Mouse (Mus musculus) hindbrain, embryonic 11.5 days (tissue): ENCODE data around the gene Ttc4. TPM values are rescaled to one million over a fixed set of nuclear protein-coding genes. Genes with fewer than 3 reads are reported as not detected.

Experiments used
- ATAC-seq: fragments of 200-750 bp; cut with Nextera tagmentation; 2 replicates; pipeline ENCODE4 v1.8.0; 2017; ENCODE audit warnings: mild to moderate bottlenecking, moderate TSS enrichment, moderate library complexity; ENCODE audit not compliant: low FRiP score
- DNase-seq: peaks from one replicate; pipeline ENCODE4 v3.0.0-alpha.2; 2015; ENCODE audit warnings: low spot score
- H3K27ac ChIP-seq: fragments of 300-500 bp; sonication (generic); 2 replicates; pipeline ENCODE4 v1.5.1; 2014; ENCODE audit warnings: mild to moderate bottlenecking, low read depth, low read length
- H3K27me3 ChIP-seq: fragments of 300-500 bp; sonication (generic); 2 replicates; pipeline ENCODE4 v1.6.1; 2014; ENCODE audit warnings: mild to moderate bottlenecking, low read length, moderate library complexity, mixed read lengths; ENCODE audit not compliant: control insufficient read depth, insufficient read depth
- H3K36me3 ChIP-seq: fragments of 300-500 bp; sonication (generic); 2 replicates; pipeline ENCODE4 v1.6.1; 2014; ENCODE audit warnings: mild to moderate bottlenecking, low read length, moderate library complexity, mixed read lengths; ENCODE audit not compliant: control insufficient read depth, insufficient read depth
- H3K4me1 ChIP-seq: fragments of 300-500 bp; sonication (generic); replicated peaks from 2 replicates; pipeline ENCODE4 v1.6.1; 2014; ENCODE audit warnings: low read length, mixed read lengths; ENCODE audit not compliant: control insufficient read depth, insufficient read depth
- H3K4me2 ChIP-seq: fragments of 300-500 bp; sonication (generic); replicated peaks from 2 replicates; pipeline ENCODE4 v1.6.1; 2014; ENCODE audit warnings: mild to moderate bottlenecking, low read depth, low read length
- H3K4me3 ChIP-seq: fragments of 300-500 bp; sonication (generic); 2 replicates; pipeline ENCODE4 v1.5.1; 2014; ENCODE audit warnings: low read depth, low read length
- H3K9ac ChIP-seq: fragments of 300-500 bp; sonication (generic); 2 replicates; pipeline ENCODE4 v1.6.1; 2014; ENCODE audit warnings: low read depth, low read length
- H3K9me3 ChIP-seq: fragments of 300-500 bp; sonication (generic); 2 replicates; pipeline ENCODE4 v1.6.1; 2016; ENCODE audit warnings: low read length; ENCODE audit not compliant: control insufficient read depth
- WGBS: fragments of 180-500 bp; shearing (Covaris S2); extraction: QIAGEN DNeasy Blood & Tissue Kit; methylation state at CpG from one replicate; pipeline ENCODE4 v1.1.7; 2014; 5-methylcytosine and 5-hydroxymethylcytosine counted together
- polyA plus RNA-seq: library from polyadenylated mRNA; unstranded; fragments of >200 nt; fragmentation: Nextera tagmentation; extraction: Ambion mirVana; gene quantifications from 2 replicates; pipeline ENCODE4 v1.2.1, GENCODE M21; 2014

Ttc4 gene
- polyA plus RNA-seq, 1 experiment from 2014 or later = 78.5 TPM

- no peaks in the 10 kb centered on the region for H3K9me3 ChIP-seq
- peaks cover 2% of the 10 kb centered on the region; the same call in 1 of the 2 replicates for H3K4me1 ChIP-seq
- H3K9ac ChIP-seq = no peak overlapping the region
- 74% methylated on average over 3 of the region's 3 CpGs for WGBS
- H3K27me3 ChIP-seq = 0 out of 2 replicates have a peak, but pooled peaks cover 2% of the 10 kb centered on the region
- DNase-seq (no peak), ATAC-seq (no peak)
- H3K36me3 ChIP-seq = no peaks in the 10 kb centered on the region
- H3K4me3 ChIP-seq = no peak overlapping the region
- no peak overlapping the region for H3K4me2 ChIP-seq
- H3K27ac ChIP-seq = no peak overlapping the region
These were observed 65.2 kb downstream of the Ttc4 start for GRCm38 (mm10) chr4:106613560-106613959.

- Histone ChIP-seq H3K4me1 (peaks cover 2% of the 10 kb centered on the region; the same call in 1 of the 2 replicates), H3K36me3 (no peaks in the 10 kb centered on the region), H3K9ac (no peak overlapping the region), H3K4me3 (no peak overlapping the region), H3K4me2 (no peak overlapping the region), H3K9me3 (no peaks in the 10 kb centered on the region), H3K27me3 (0 out of 2 replicates have a peak, but pooled peaks cover 2% of the 10 kb centered on the region), H3K27ac (no peak overlapping the region)
- 74% methylated on average over 8 of the region's 8 CpGs for WGBS
- DNase-seq (no peak), ATAC-seq (no peak)
These were observed 65.6 kb downstream of the Ttc4 start for GRCm38 (mm10) chr4:106613105-106613504.

Other genes starting within 250 kb of the Ttc4 start
- gene Pcsk9, start 214.6 kb downstream of the Ttc4 start, polyA plus RNA-seq = 0.68 and 0.81 TPM in 2 replicates
- gene Bsnd, start 186.7 kb downstream of the Ttc4 start, polyA plus RNA-seq = not detected in 2 replicates
- gene Dhcr24, start 117.9 kb downstream of the Ttc4 start, polyA plus RNA-seq = 29.6 and 34.9 TPM in 2 replicates
- 0.17 and 0.19 TPM in 2 replicates for gene Lexm, start 61.7 kb downstream of the Ttc4 start, polyA plus RNA-seq
- 0.08 and 0.13 TPM in 2 replicates for gene Ttc22, start 56.5 kb downstream of the Ttc4 start, polyA plus RNA-seq
- 9.6 and 10.3 TPM in 2 replicates for gene Pars2, start 27.9 kb downstream of the Ttc4 start, polyA plus RNA-seq
- 0.25 TPM in 1 of 2 replicates, not detected in the other for gene Mroh7, start 52.0 kb upstream of the Ttc4 start, polyA plus RNA-seq
- not detected in 2 replicates for gene Fam151a, start 54.9 kb upstream of the Ttc4 start, polyA plus RNA-seq
- 1.4 and 1.7 TPM in 2 replicates for gene Acot11, start 126.1 kb upstream of the Ttc4 start, polyA plus RNA-seq
- gene Ssbp3, start 231.8 kb upstream of the Ttc4 start, polyA plus RNA-seq = 141 and 159 TPM in 2 replicates